Comparison of ENCODE assay signal across 19 mouse cellular contexts in genomic region chr8:83088156-83088555, GRCm38 (mm10).
A peak's percentile ranks its signal among the peaks of the same experiment; 100 is the strongest.
DNase-seq lines count a peak whose midpoint lies in the region; ATAC-seq lines count a peak whose summit lies in the region.
"Had no signal": no experiment of that assay in that cellular context is flagged by ENCODE, and none has a peak within 500 bp of the region (broad histone marks: within the 10 kb centered on the region; RNA-seq: fewer than 3 reads in every experiment).

No protein-coding gene starts in this region.

- no peaks in the 10 kb centered on the region for H3K27me3 ChIP-seq in heart, embryonic 11.5 days (ENCODE audit: control insufficient read depth, insufficient read depth, low read length)
- H3K27me3 ChIP-seq: CH12.LX, Patski had no signal

- no peak for ATAC-seq in heart, embryonic 11.5 days (replicated peaks; ENCODE audit: insufficient number of reproducible peaks, low FRiP score, low TSS enrichment)
- ATAC-seq in monocyte, adult 5-6 weeks (replicated peaks; ENCODE audit: insufficient number of reproducible peaks, low FRiP score, low TSS enrichment, poor library complexity, severe bottlenecking) = no peak
- ATAC-seq: activated CD4-positive, CD25-positive, alpha-beta regulatory T cell, adult 4 months; CD4-positive, CD25-positive, alpha-beta regulatory T cell, adult 4 months; Patski had no signal

- H3K4me2 ChIP-seq in heart, embryonic 11.5 days = no peak overlapping the region

- H3K27ac ChIP-seq in heart, embryonic 11.5 days (ENCODE audit: low read depth, low read length) = no peak overlapping the region
- peak overlapping the region; percentile 94 for H3K27ac ChIP-seq in macrophage

- DNase-seq in heart, adult 11 months = peak; percentile 66
- DNase-seq: adrenal gland, adult 2 months; adrenal gland, adult 8-10 months; adrenal gland, postnatal 10 days; adrenal gland, postnatal 14 days; adrenal gland, postnatal 25 days; adrenal gland, postnatal 36 days; B cell, adult 2 months; cerebellum, adult 11 months; cerebellum, adult 11-12 months; cerebellum, adult 18-20 months had no signal

- 62% methylated on average over 6 of the region's 6 CpGs for WGBS in heart, embryonic 11.5 days (ENCODE audit: insufficient replicate concordance)
- whole genome bisulfite sequencing in macrophage (ENCODE audit: missing documents) = 93% methylated on average over 6 of the region's 6 CpGs

- H3K79me2 ChIP-seq in macrophage (ENCODE audit: inconsistent target) = no peaks in the 10 kb centered on the region; the same call in 1 of the 2 replicates

- no peak overlapping the region for H3K4me3 ChIP-seq in heart, embryonic 11.5 days (ENCODE audit: low read depth, low read length)
- H3K4me3 ChIP-seq in macrophage (ENCODE audit: inconsistent target) = no peak overlapping the region

- no peaks in the 10 kb centered on the region for H3K9me3 ChIP-seq in heart, embryonic 11.5 days (replicated peaks; ENCODE audit: control insufficient read depth, low read length)
- H3K9me3 ChIP-seq: G1E had no signal

- no peaks in the 10 kb centered on the region for H3K36me3 ChIP-seq in heart, embryonic 11.5 days (ENCODE audit: control insufficient read depth, insufficient read depth, low read length)
- no peaks in the 10 kb centered on the region; the same call in 1 of the 2 replicates for H3K36me3 ChIP-seq in macrophage (ENCODE audit: inconsistent target)
- H3K36me3 ChIP-seq: G1E had no signal

- no peaks in the 10 kb centered on the region for H3K4me1 ChIP-seq in heart, embryonic 11.5 days (ENCODE audit: control insufficient read depth, insufficient read depth, low read length)

- H3K9ac ChIP-seq in heart, embryonic 11.5 days (ENCODE audit: low read depth, low read length) = no peak overlapping the region
